Mouse (Mus musculus) neural tube, embryonic 11.5 days (tissue): ENCODE results near the gene Vmn1r233. TPM values are rescaled to one million over a fixed set of nuclear protein-coding genes. Genes with fewer than 3 reads are reported as not detected.

Source experiments
- ATAC-seq: fragments of 200-750 bp; cut with Nextera tagmentation; 2 replicates; pipeline ENCODE4 v1.8.0; 2017; ENCODE audit warnings: moderate number of reproducible peaks, mild to moderate bottlenecking, moderate TSS enrichment, moderate library complexity; ENCODE audit not compliant: insufficient read depth, low FRiP score, low TSS enrichment
- DNase-seq: peaks from one replicate; pipeline ENCODE4 v3.0.0-alpha.2; 2015; ENCODE audit warnings: low spot score
- H3K27ac ChIP-seq: fragments of 300-500 bp; sonication (generic); 2 replicates; pipeline ENCODE4 v1.5.1; 2014; ENCODE audit warnings: low read depth, mild to moderate bottlenecking, low read length
- H3K27me3 ChIP-seq: fragments of 300-500 bp; sonication (generic); 2 replicates; pipeline ENCODE4 v1.6.1; 2014; ENCODE audit warnings: mild to moderate bottlenecking, low read length, mixed read lengths; ENCODE audit not compliant: control insufficient read depth, insufficient read depth
- H3K36me3 ChIP-seq: fragments of 300-500 bp; sonication (generic); 2 replicates; pipeline ENCODE4 v1.6.1; 2014; ENCODE audit warnings: mild to moderate bottlenecking, low read length, moderate library complexity, mixed read lengths; ENCODE audit not compliant: control insufficient read depth, insufficient read depth
- H3K4me1 ChIP-seq: fragments of 300-500 bp; sonication (generic); 2 replicates; pipeline ENCODE4 v1.6.1; 2014; ENCODE audit warnings: low read length, mixed read lengths; ENCODE audit not compliant: control insufficient read depth, insufficient read depth
- H3K4me2 ChIP-seq: fragments of 300-500 bp; sonication (generic); 2 replicates; pipeline ENCODE4 v1.6.1; 2014; ENCODE audit warnings: low read depth, mild to moderate bottlenecking, moderate library complexity
- H3K4me3 ChIP-seq: fragments of 300-500 bp; sonication (generic); 2 replicates; pipeline ENCODE4 v1.5.1; 2014; ENCODE audit warnings: low read depth, low read length
- H3K9ac ChIP-seq: fragments of 300-500 bp; sonication (generic); 2 replicates; pipeline ENCODE4 v1.6.1; 2014; ENCODE audit warnings: mild to moderate bottlenecking, low read length
- H3K9me3 ChIP-seq: fragments of 300-500 bp; sonication (generic); 2 replicates; pipeline ENCODE4 v1.6.1; 2016; ENCODE audit warnings: low read length; ENCODE audit not compliant: control insufficient read depth
- WGBS: fragments of 180-500 bp; shearing (Covaris S2); extraction: QIAGEN DNeasy Blood & Tissue Kit; methylation state at CpG from one replicate; pipeline ENCODE4 v1.1.7; 2014; 5-methylcytosine and 5-hydroxymethylcytosine counted together
- polyA plus RNA-seq: library from polyadenylated mRNA; unstranded; fragments of >200 nt; fragmentation: Nextera tagmentation; extraction: Ambion mirVana; gene quantifications from 2 replicates; pipeline ENCODE4 v1.2.1, GENCODE M21; 2014

Vmn1r233 gene
- polyA plus RNA-seq = not detected in 2 replicates

- no peaks in the 10 kb centered on the region for H3K27me3 ChIP-seq
- H3K9ac ChIP-seq = no peak within 1 kb of the TSS
- H3K9me3 ChIP-seq = no peaks in the 10 kb centered on the region
- no peak for ATAC-seq
- no peak within 1 kb of the TSS for H3K4me2 ChIP-seq
- no peaks in the 10 kb centered on the region for H3K4me1 ChIP-seq
- H3K4me3 ChIP-seq = no peak within 1 kb of the TSS
- no peaks in the 10 kb centered on the region for H3K36me3 ChIP-seq
- no peak within 1 kb of the TSS for H3K27ac ChIP-seq
- DNase-seq = no peak
These were observed at the start of gene Vmn1r233 for GRCm38 (mm10) chr17:20996364-20996763. Gene Vmn1r233, minus strand, starts transcription at chr17:20996464.

GRCm38 (mm10) chr17:21018410-21019080, 22.3 kb upstream of the Vmn1r233 start:
- Histone ChIP-seq H3K36me3 (peaks cover 10% of the 10 kb centered on the region; the same call in 1 of the 2 replicates), H3K4me3 (no peak overlapping the region), H3K27ac (no peak overlapping the region), H3K27me3 (no peaks in the 10 kb centered on the region), H3K9ac (no peak overlapping the region), H3K4me2 (no peak overlapping the region), H3K4me1 (no peaks in the 10 kb centered on the region), H3K9me3 (no peaks in the 10 kb centered on the region)
- ATAC-seq = no peak
- WGBS = 96% methylated on average over 1 of the region's 1 CpGs
- no peak for DNase-seq

GRCm38 (mm10) chr17:21009726-21010125, 13.5 kb upstream of the Vmn1r233 start:
- Histone ChIP-seq H3K9ac (peak overlapping the region; percentile 88), H3K4me2 (peak overlapping the region; percentile 69), H3K36me3 (peaks cover 5% of the 10 kb centered on the region), H3K9me3 (no peaks in the 10 kb centered on the region), H3K4me1 (peaks cover 3% of the 10 kb centered on the region; the same call in 1 of the 2 replicates), H3K4me3 (peak overlapping the region; percentile 68), H3K27ac (no peak overlapping the region), H3K27me3 (no peaks in the 10 kb centered on the region)
- ATAC-seq = no peak
- DNase-seq = no peak
- 30% methylated on average over 1 of the region's 1 CpGs for WGBS

GRCm38 (mm10) chr17:21008382-21009331, 12.4 kb upstream of the Vmn1r233 start, which contains the start of gene Zfp160:
Gene Zfp160, plus strand, starts transcription at chr17:21008903.
- no peaks in the 10 kb centered on the region for H3K9me3 ChIP-seq
- 6% methylated on average over 36 of the region's 36 CpGs for WGBS
- peaks cover 3% of the 10 kb centered on the region; the same call in 1 of the 2 replicates for H3K4me1 ChIP-seq
- peak within 1 kb of the TSS; percentile 88 for H3K9ac ChIP-seq
- H3K4me3 ChIP-seq = peak within 1 kb of the TSS; percentile 68
- DNase-seq = peak; percentile 90
- peak within 1 kb of the TSS; percentile 67 for H3K27ac ChIP-seq
- H3K27me3 ChIP-seq = no peaks in the 10 kb centered on the region
- peaks cover 5% of the 10 kb centered on the region for H3K36me3 ChIP-seq
- H3K4me2 ChIP-seq = peak within 1 kb of the TSS; percentile 69
- ATAC-seq = peak; percentile 96

GRCm38 (mm10) chr17:20993716-20994115, 2.5 kb downstream of the Vmn1r233 start:
- Histone ChIP-seq H3K4me2 (no peak overlapping the region), H3K9ac (no peak overlapping the region), H3K4me1 (no peaks in the 10 kb centered on the region), H3K27ac (no peak overlapping the region), H3K4me3 (no peak overlapping the region), H3K27me3 (no peaks in the 10 kb centered on the region), H3K9me3 (no peaks in the 10 kb centered on the region), H3K36me3 (no peaks in the 10 kb centered on the region)
- 77% methylated on average over 2 of the region's 2 CpGs for WGBS
- DNase-seq (no peak), ATAC-seq (no peak)

GRCm38 (mm10) chr17:20966681-20967080, 29.6 kb downstream of the Vmn1r233 start:
- DNase-seq (no peak), ATAC-seq (no peak)
- peaks cover 26% of the 10 kb centered on the region for H3K36me3 ChIP-seq

GRCm38 (mm10) chr17:20965421-20965820, 30.8 kb downstream of the Vmn1r233 start:
- no peaks in the 10 kb centered on the region for H3K27me3 ChIP-seq
- H3K4me3 ChIP-seq = no peak overlapping the region
- no peak overlapping the region for H3K4me2 ChIP-seq
- no peaks in the 10 kb centered on the region for H3K9me3 ChIP-seq
- no peak overlapping the region for H3K27ac ChIP-seq
- no peaks in the 10 kb centered on the region for H3K4me1 ChIP-seq
- WGBS = 91% methylated on average over 4 of the region's 4 CpGs
- no peak for DNase-seq
- H3K9ac ChIP-seq = no peak overlapping the region
- no peak for ATAC-seq
- peaks cover 31% of the 10 kb centered on the region for H3K36me3 ChIP-seq

More at GRCm38 (mm10) chr17:20966681-20967080, 29.6 kb downstream of the Vmn1r233 start:
- Histone ChIP-seq H3K4me3 (no peak overlapping the region), H3K9me3 (no peaks in the 10 kb centered on the region), H3K27me3 (no peaks in the 10 kb centered on the region), H3K4me2 (no peak overlapping the region), H3K9ac (no peak overlapping the region), H3K4me1 (no peaks in the 10 kb centered on the region), H3K27ac (no peak overlapping the region)

- Histone ChIP-seq H3K36me3 (peaks cover 50% of the 10 kb centered on the region), H3K4me3 (no peak overlapping the region), H3K27me3 (no peaks in the 10 kb centered on the region), H3K4me2 (no peak overlapping the region), H3K9me3 (no peaks in the 10 kb centered on the region), H3K4me1 (no peaks in the 10 kb centered on the region), H3K9ac (no peak overlapping the region), H3K27ac (no peak overlapping the region)
- ATAC-seq = no peak
- WGBS = 90% methylated on average over 5 of the region's 5 CpGs
- DNase-seq = no peak
These were observed 35.9 kb downstream of the Vmn1r233 start for GRCm38 (mm10) chr17:20960386-20960785.
